In the genomic region with DNA sequence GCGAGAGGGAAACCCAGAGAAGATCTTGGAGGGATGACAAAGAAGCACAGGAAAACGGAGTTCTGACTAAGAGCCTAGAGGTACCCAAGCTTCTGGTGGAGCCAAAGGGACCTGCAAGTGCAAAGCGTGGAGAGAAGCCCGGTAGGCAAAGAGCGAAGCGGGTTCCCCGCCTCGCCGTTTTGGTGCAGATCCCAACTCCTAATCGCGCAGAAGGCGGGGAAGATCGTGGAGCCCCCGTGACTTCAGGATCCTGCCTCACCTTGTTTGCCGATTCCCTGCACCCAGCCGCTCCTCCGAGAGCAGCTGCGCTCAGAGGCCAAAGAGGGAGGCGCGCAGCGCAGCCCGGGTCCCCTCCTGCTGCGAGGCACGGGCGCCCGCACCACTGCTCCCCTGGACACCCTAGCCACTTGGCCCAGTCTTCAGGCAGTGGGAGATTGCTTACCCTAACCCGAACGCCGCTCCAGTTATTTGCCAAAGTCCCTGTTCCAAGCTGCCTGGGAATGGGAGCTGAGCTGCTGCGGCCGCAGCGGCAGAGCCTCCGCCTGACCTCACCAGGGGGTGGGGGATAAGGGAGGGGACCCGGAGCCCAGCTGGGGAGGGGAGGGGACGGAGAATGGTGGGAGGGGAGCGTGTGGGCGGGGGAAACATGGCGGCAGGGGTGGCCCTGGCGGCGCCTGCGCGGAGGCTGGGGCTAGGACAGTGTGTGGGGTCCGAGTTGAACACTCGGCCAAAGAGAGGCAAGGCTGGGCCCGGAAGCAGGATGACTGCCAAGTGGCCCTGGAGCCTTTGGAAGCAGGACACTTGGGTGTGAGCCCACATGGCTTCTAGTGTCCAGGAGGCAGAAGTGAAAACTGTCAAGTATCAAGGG, we compare ENCODE assay signal across 7 mouse cellular contexts. TPM values are rescaled to one million over a fixed set of nuclear protein-coding genes. Genes with fewer than 3 reads are reported as not detected.
DNase-seq lines count a peak whose midpoint lies in the region; ATAC-seq and TF ChIP-seq lines count a peak whose summit lies in the region.

A gene (minus strand): TSS at position 569 of the 868 bp plus-strand sequence.

- peak; percentile 12 for DNase-seq in cerebellum, adult 11-12 months
- DNase-seq in limb, embryonic 14.5 days (ENCODE audit: low spot score) = peak; percentile 38
- peak; percentile 69 for DNase-seq in testis, postnatal 10 days (ENCODE audit: low spot score)

- 6% methylated on average over 42 of the region's 45 CpGs for WGBS in heart, embryonic 11.5 days (ENCODE audit: insufficient replicate concordance)
- WGBS in kidney, embryonic 14.5 days = 16% methylated on average over 45 of the region's 45 CpGs
- 13% methylated on average over 26 of the region's 45 CpGs for WGBS in limb, embryonic 14.5 days
- WGBS in midbrain, embryonic 16.5 days = 13% methylated on average over 43 of the region's 45 CpGs

- H3K9me3 ChIP-seq in heart, embryonic 11.5 days (replicated peaks; ENCODE audit: control insufficient read depth, low read length) = no peaks in the 10 kb centered on the region
- no peaks in the 10 kb centered on the region for H3K9me3 ChIP-seq in kidney, embryonic 14.5 days (ENCODE audit: control insufficient read depth, low read length)
- no peaks in the 10 kb centered on the region for H3K9me3 ChIP-seq in limb, embryonic 14.5 days (ENCODE audit: control insufficient read depth, low read length)
- no peaks in the 10 kb centered on the region for H3K9me3 ChIP-seq in midbrain, embryonic 16.5 days (replicated peaks; ENCODE audit: control insufficient read depth, low read length, poor library complexity, severe bottlenecking)

- no peaks in the 10 kb centered on the region for H3K27me3 ChIP-seq in heart, embryonic 11.5 days (ENCODE audit: control insufficient read depth, insufficient read depth, low read length)
- H3K27me3 ChIP-seq in kidney, embryonic 14.5 days (ENCODE audit: control insufficient read depth, insufficient read depth, low read length) = no peaks in the 10 kb centered on the region
- H3K27me3 ChIP-seq in limb, embryonic 14.5 days (ENCODE audit: control insufficient read depth, insufficient read depth, low read length) = no peaks in the 10 kb centered on the region
- no peaks in the 10 kb centered on the region for H3K27me3 ChIP-seq in midbrain, embryonic 16.5 days (ENCODE audit: control insufficient read depth, insufficient read depth, low read depth, low read length)

- ATAC-seq in heart, embryonic 11.5 days (replicated peaks; ENCODE audit: insufficient number of reproducible peaks, low FRiP score, low TSS enrichment) = peak; percentile 84
- peak; percentile 97 for ATAC-seq in kidney, embryonic 14.5 days (ENCODE audit: low FRiP score, low TSS enrichment)
- peak; percentile 88 for ATAC-seq in limb, embryonic 14.5 days (ENCODE audit: low FRiP score, low read depth)
- ATAC-seq in midbrain, embryonic 16.5 days = peak; percentile 94

- no peak for TF ChIP-seq CTCF in embryonic fibroblast, embryonic 13.5 days (IDR thresholded peaks at IDR 0.05; ENCODE audit: borderline replicate concordance, insufficient read depth, low read length)

- H3K4me3 ChIP-seq in embryonic fibroblast, embryonic 13.5 days (ENCODE audit: insufficient read depth, low read length) = peak within 1 kb of the TSS; percentile 94
- H3K4me3 ChIP-seq in heart, embryonic 11.5 days (ENCODE audit: low read depth, low read length) = peak within 1 kb of the TSS; percentile 56
- peak within 1 kb of the TSS; percentile 50 for H3K4me3 ChIP-seq in kidney, embryonic 14.5 days (ENCODE audit: low read length)
- peak within 1 kb of the TSS; percentile 54 for H3K4me3 ChIP-seq in limb, embryonic 14.5 days (replicated peaks; ENCODE audit: low read length)
- peak within 1 kb of the TSS; percentile 61 for H3K4me3 ChIP-seq in midbrain, embryonic 16.5 days (ENCODE audit: low read depth, low read length)

- H3K27ac ChIP-seq in embryonic fibroblast, embryonic 13.5 days (ENCODE audit: insufficient read depth, low read length) = no peak within 1 kb of the TSS; the same call in 1 of the 2 replicates
- peak within 1 kb of the TSS; percentile 75 for H3K27ac ChIP-seq in heart, embryonic 11.5 days (ENCODE audit: low read depth, low read length)
- peak within 1 kb of the TSS; percentile 47; the same call in 1 of the 2 replicates for H3K27ac ChIP-seq in kidney, embryonic 14.5 days (ENCODE audit: low read depth, low read length)
- H3K27ac ChIP-seq in limb, embryonic 14.5 days (replicated peaks; ENCODE audit: low read depth, low read length) = peak within 1 kb of the TSS; percentile 84
- peak within 1 kb of the TSS; percentile 75 for H3K27ac ChIP-seq in midbrain, embryonic 16.5 days (ENCODE audit: low read length)

- no peaks in the 10 kb centered on the region for H3K4me1 ChIP-seq in embryonic fibroblast, embryonic 13.5 days (ENCODE audit: control insufficient read depth, insufficient read depth, low read length)
- no peaks in the 10 kb centered on the region for H3K4me1 ChIP-seq in heart, embryonic 11.5 days (ENCODE audit: control insufficient read depth, insufficient read depth, low read length)
- no peaks in the 10 kb centered on the region for H3K4me1 ChIP-seq in kidney, embryonic 14.5 days (ENCODE audit: control insufficient read depth, insufficient read depth, low read length)
- no peaks in the 10 kb centered on the region for H3K4me1 ChIP-seq in limb, embryonic 14.5 days (ENCODE audit: control insufficient read depth, insufficient read depth, low read length)
- no peaks in the 10 kb centered on the region for H3K4me1 ChIP-seq in midbrain, embryonic 16.5 days (ENCODE audit: control insufficient read depth, insufficient read depth, low read length)

- TF ChIP-seq POLR2A in embryonic fibroblast, embryonic 13.5 days (IDR thresholded peaks at IDR 0.05; ENCODE audit: low read depth, low read length) = peak; percentile 38; the same call in 1 of the 2 replicates
- no peak for TF ChIP-seq POLR2A in limb, embryonic 14.5 days (IDR thresholded peaks at IDR 0.05; ENCODE audit: borderline replicate concordance, extremely low read depth, insufficient read depth, insufficient read length)

- peak within 1 kb of the TSS; percentile 51 for H3K4me2 ChIP-seq in heart, embryonic 11.5 days
- peak within 1 kb of the TSS; percentile 40 for H3K4me2 ChIP-seq in kidney, embryonic 14.5 days (replicated peaks; ENCODE audit: low read depth, low read length)
- peak within 1 kb of the TSS; percentile 33 for H3K4me2 ChIP-seq in limb, embryonic 14.5 days (replicated peaks; ENCODE audit: low read depth, low read length, severe bottlenecking)
- peak within 1 kb of the TSS; percentile 57 for H3K4me2 ChIP-seq in midbrain, embryonic 16.5 days (ENCODE audit: low read length)

- H3K36me3 ChIP-seq in heart, embryonic 11.5 days (ENCODE audit: control insufficient read depth, insufficient read depth, low read length) = no peaks in the 10 kb centered on the region
- no peaks in the 10 kb centered on the region for H3K36me3 ChIP-seq in kidney, embryonic 14.5 days (ENCODE audit: control insufficient read depth, insufficient read depth, low read length)
- H3K36me3 ChIP-seq in limb, embryonic 14.5 days (ENCODE audit: control insufficient read depth, insufficient read depth, low read length) = no peaks in the 10 kb centered on the region
- H3K36me3 ChIP-seq in midbrain, embryonic 16.5 days (ENCODE audit: control insufficient read depth, insufficient read depth, low read length) = no peaks in the 10 kb centered on the region

- H3K9ac ChIP-seq in heart, embryonic 11.5 days (ENCODE audit: low read depth, low read length) = peak within 1 kb of the TSS; percentile 73
- H3K9ac ChIP-seq in kidney, embryonic 14.5 days (ENCODE audit: low read depth, low read length) = peak within 1 kb of the TSS; percentile 64
- peak within 1 kb of the TSS; percentile 66 for H3K9ac ChIP-seq in limb, embryonic 14.5 days (ENCODE audit: low read depth, low read length, severe bottlenecking)
- peak within 1 kb of the TSS; percentile 70 for H3K9ac ChIP-seq in midbrain, embryonic 16.5 days (ENCODE audit: low read depth, low read length)

RNA-seq across cellular contexts. Expression of the gene that starts here (rescaled TPM):
- polyA plus RNA-seq in embryonic fibroblast, embryonic 13.5 days (2011; ENCODE audit: insufficient read length, low read depth, missing spikeins) = 19.8 and 21.3 TPM in 2 replicates
- 82.4 and 93.5 TPM in 2 replicates for polyA plus RNA-seq in heart, embryonic 11.5 days (2014; fragmentation: Nextera tagmentation; extraction: Ambion mirVana)
- 33.3 and 41.2 TPM in 2 replicates for polyA plus RNA-seq in kidney, embryonic 14.5 days (2014; fragmentation: Nextera tagmentation; extraction: Ambion mirVana)
- polyA plus RNA-seq in limb, embryonic 14.5 days (2012; rRNA removed) = 70.2 and 70.5 TPM in 2 replicates
- 94.5 and 110 TPM in 2 replicates for polyA plus RNA-seq in limb, embryonic 14.5 days (2014; fragmentation: Nextera tagmentation; extraction: Ambion mirVana)
- polyA plus RNA-seq in midbrain, embryonic 16.5 days (2015; fragmentation: Nextera tagmentation; extraction: Ambion mirVana) = 184 and 188 TPM in 2 replicates

Comparison
In these comparisons a context has a peak if more than half of its experiments do, and no peak if none do; other contexts are left out.
1. DNase-seq: peak in every context shown above with its lines; median percentile 69 in testis, postnatal 10 days; 38 in limb, embryonic 14.5 days; 12 in cerebellum, adult 11-12 months.